Mouse (Mus musculus) neural tube, embryonic 14.5 days (tissue): Measurements from ENCODE around the gene Gbf1. TPM values are rescaled to one million over a fixed set of nuclear protein-coding genes. Genes with fewer than 3 reads are reported as not detected.

Experiments
- ATAC-seq: fragments of 200-750 bp; cut with Nextera tagmentation; 2 replicates; pipeline ENCODE4 v1.8.0; 2017; ENCODE audit warnings: low read depth, mild to moderate bottlenecking, moderate TSS enrichment, moderate library complexity
- H3K27ac ChIP-seq: fragments of 300-500 bp; sonication (generic); 2 replicates; pipeline ENCODE4 v1.5.1; 2014; ENCODE audit warnings: low read depth, mild to moderate bottlenecking, control low read depth, low read length, moderate library complexity, mixed read lengths
- H3K27me3 ChIP-seq: fragments of 300-500 bp; sonication (generic); 2 replicates; pipeline ENCODE4 v1.6.1; 2014; ENCODE audit warnings: low read length; ENCODE audit not compliant: control insufficient read depth, insufficient read depth
- H3K36me3 ChIP-seq: fragments of 300-500 bp; sonication (generic); 2 replicates; pipeline ENCODE4 v1.6.1; 2014; ENCODE audit warnings: low read length, mixed read lengths; ENCODE audit not compliant: control insufficient read depth, insufficient read depth
- H3K4me1 ChIP-seq: fragments of 300-500 bp; sonication (generic); 2 replicates; pipeline ENCODE4 v1.6.1; 2014; ENCODE audit warnings: low read length; ENCODE audit not compliant: control insufficient read depth, insufficient read depth
- H3K4me2 ChIP-seq: fragments of 300-500 bp; sonication (generic); 2 replicates; pipeline ENCODE4 v1.6.1; 2014; ENCODE audit warnings: mild to moderate bottlenecking, low read depth, low read length, control low read depth
- H3K4me3 ChIP-seq: fragments of 300-500 bp; sonication (generic); 2 replicates; pipeline ENCODE4 v1.5.1; 2014; ENCODE audit warnings: low read depth, low read length, control low read depth, mixed read lengths
- H3K9ac ChIP-seq: fragments of 300-500 bp; sonication (generic); replicated peaks from 2 replicates; pipeline ENCODE4 v1.6.1; 2014; ENCODE audit warnings: low read depth, mild to moderate bottlenecking, control low read depth, low read length, mixed read lengths
- H3K9me3 ChIP-seq: fragments of 300-500 bp; sonication (generic); 2 replicates; pipeline ENCODE4 v1.6.1; 2016; ENCODE audit warnings: low read length; ENCODE audit not compliant: control insufficient read depth
- WGBS: fragments of 180-500 bp; shearing (Covaris S2); extraction: QIAGEN DNeasy Blood & Tissue Kit; methylation state at CpG from one replicate; pipeline ENCODE4 v1.1.7; 2014; 5-methylcytosine and 5-hydroxymethylcytosine counted together
- polyA plus RNA-seq: library from polyadenylated mRNA; unstranded; fragments of >200 nt; fragmentation: Nextera tagmentation; extraction: Ambion mirVana; gene quantifications from 2 replicates; pipeline ENCODE4 v1.2.1, GENCODE M21; 2014

Gbf1 gene
- polyA plus RNA-seq, 1 experiment from 2014 or later = 79.4 TPM

- Histone ChIP-seq H3K9ac (peak overlapping the region; percentile 70), H3K4me3 (peak overlapping the region; percentile 50), H3K27ac (peak overlapping the region; percentile 35; the same call in 1 of the 2 replicates), H3K27me3 (peaks cover 39% of the 10 kb centered on the region), H3K4me1 (peaks cover 45% of the 10 kb centered on the region), H3K36me3 (peaks cover 10% of the 10 kb centered on the region), H3K4me2 (peak overlapping the region; percentile 84), H3K9me3 (no peaks in the 10 kb centered on the region)
- peak; percentile 36; the same call in 1 of the 2 replicates for ATAC-seq
- 1% methylated on average over 47 of the region's 48 CpGs for WGBS
These were observed 165.2 kb downstream of the Gbf1 start for GRCm38 (mm10) chr19:46317546-46317885.

DNA sequence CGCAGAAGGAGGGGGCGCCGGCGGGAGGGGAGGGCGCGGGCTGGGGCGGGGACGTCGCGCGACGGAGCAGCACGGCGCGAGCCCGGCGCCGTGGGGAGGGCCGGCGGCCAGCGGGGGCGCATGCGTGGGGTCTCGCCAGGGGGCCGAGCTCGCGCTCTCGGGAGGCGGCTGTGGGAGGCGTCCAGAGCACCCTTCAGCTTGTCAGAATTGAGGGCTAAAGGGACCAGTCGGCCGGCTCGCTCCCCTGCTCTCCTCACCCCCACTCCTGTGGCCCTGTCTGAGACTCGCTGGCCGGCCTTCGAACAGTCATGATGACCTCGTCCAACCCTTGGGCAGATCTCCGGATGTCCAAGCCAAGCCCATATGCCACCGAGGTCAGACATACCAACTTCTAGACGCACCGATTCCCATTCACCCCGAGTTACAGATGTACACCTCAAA, 165.7 kb downstream of the Gbf1 start:
- 2% methylated on average over 35 of the region's 42 CpGs for WGBS
- H3K27ac ChIP-seq = peak overlapping the region; percentile 35; the same call in 1 of the 2 replicates
- H3K9me3 ChIP-seq = no peaks in the 10 kb centered on the region
- H3K36me3 ChIP-seq = peaks cover 5% of the 10 kb centered on the region; the same call in 1 of the 2 replicates
- peaks cover 46% of the 10 kb centered on the region for H3K4me1 ChIP-seq
- peak overlapping the region; percentile 70 for H3K9ac ChIP-seq
- H3K27me3 ChIP-seq = peaks cover 39% of the 10 kb centered on the region
- H3K4me2 ChIP-seq = peak overlapping the region; percentile 84
- peak; percentile 12; the same call in 1 of the 2 replicates for ATAC-seq
- peak overlapping the region; percentile 50 for H3K4me3 ChIP-seq

GRCm38 (mm10) chr19:46318586-46319378, 166.5 kb downstream of the Gbf1 start:
- H3K27me3 ChIP-seq = peaks cover 36% of the 10 kb centered on the region
- H3K36me3 ChIP-seq = no peaks in the 10 kb centered on the region
- WGBS = 11% methylated on average over 16 of the region's 16 CpGs

DNA sequence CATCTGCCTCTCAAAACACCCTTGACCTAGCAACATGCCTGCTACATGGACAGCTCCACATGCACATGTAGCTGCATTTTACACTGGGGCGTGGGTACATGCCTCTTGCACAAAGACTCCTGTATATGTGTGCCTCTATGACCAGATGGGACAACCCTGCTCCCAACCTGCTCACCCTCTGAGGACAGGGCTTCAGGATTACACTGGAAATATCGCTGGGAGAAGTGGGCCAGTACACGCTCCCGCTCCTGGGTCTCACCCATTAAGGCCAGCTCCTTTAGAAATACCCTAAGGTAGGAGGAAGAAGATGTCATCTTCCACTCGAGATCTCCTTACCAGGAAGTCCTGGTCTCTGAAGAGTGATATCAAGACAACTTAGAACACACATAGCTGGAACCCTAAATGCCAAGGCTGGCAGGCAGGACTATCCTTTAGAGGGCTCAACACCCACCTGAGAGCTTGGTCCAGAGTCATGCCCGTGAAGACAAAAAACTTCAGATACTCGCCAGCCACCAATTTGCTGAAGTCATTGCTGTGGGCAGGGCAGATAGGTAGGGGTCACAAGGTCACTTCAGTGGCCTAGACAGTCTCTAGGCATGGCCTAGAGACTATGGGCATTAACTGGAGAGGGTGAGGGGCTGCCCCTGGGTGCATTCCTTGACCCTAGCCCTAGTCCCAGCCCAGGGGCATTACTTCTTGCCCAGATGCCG, 167.9 kb downstream of the Gbf1 start:
- H3K27me3 ChIP-seq = peaks cover 26% of the 10 kb centered on the region
- H3K4me3 ChIP-seq = no peak overlapping the region
- no peaks in the 10 kb centered on the region for H3K9me3 ChIP-seq
- no peak overlapping the region for H3K27ac ChIP-seq
- peaks cover 49% of the 10 kb centered on the region for H3K4me1 ChIP-seq
- no peak for ATAC-seq
- no peak overlapping the region for H3K4me2 ChIP-seq
- 83% methylated on average over 8 of the region's 8 CpGs for WGBS
- no peak overlapping the region for H3K9ac ChIP-seq
- no peaks in the 10 kb centered on the region for H3K36me3 ChIP-seq

More at GRCm38 (mm10) chr19:46318586-46319378, 166.5 kb downstream of the Gbf1 start:
- no peaks in the 10 kb centered on the region for H3K9me3 ChIP-seq
- peak; percentile 18 for ATAC-seq
- H3K9ac ChIP-seq = no peak overlapping the region; the same call in 1 of the 2 replicates
- no peak overlapping the region for H3K27ac ChIP-seq
- H3K4me2 ChIP-seq = peak overlapping the region; percentile 84
- peaks cover 46% of the 10 kb centered on the region for H3K4me1 ChIP-seq
- peak overlapping the region; percentile 50 for H3K4me3 ChIP-seq

- Histone ChIP-seq H3K27ac (peak overlapping the region; percentile 62; the same call in 1 of the 2 replicates), H3K4me2 (peak overlapping the region; percentile 11; the same call in 1 of the 2 replicates), H3K9me3 (no peaks in the 10 kb centered on the region), H3K4me1 (peaks cover 51% of the 10 kb centered on the region), H3K9ac (no peak overlapping the region), H3K36me3 (no peaks in the 10 kb centered on the region), H3K27me3 (peaks cover 17% of the 10 kb centered on the region), H3K4me3 (no peak overlapping the region)
- 20% methylated on average over 6 of the region's 6 CpGs for WGBS
- ATAC-seq = peak; percentile 57
These were observed 169.0 kb downstream of the Gbf1 start for GRCm38 (mm10) chr19:46321101-46321943.

DNA sequence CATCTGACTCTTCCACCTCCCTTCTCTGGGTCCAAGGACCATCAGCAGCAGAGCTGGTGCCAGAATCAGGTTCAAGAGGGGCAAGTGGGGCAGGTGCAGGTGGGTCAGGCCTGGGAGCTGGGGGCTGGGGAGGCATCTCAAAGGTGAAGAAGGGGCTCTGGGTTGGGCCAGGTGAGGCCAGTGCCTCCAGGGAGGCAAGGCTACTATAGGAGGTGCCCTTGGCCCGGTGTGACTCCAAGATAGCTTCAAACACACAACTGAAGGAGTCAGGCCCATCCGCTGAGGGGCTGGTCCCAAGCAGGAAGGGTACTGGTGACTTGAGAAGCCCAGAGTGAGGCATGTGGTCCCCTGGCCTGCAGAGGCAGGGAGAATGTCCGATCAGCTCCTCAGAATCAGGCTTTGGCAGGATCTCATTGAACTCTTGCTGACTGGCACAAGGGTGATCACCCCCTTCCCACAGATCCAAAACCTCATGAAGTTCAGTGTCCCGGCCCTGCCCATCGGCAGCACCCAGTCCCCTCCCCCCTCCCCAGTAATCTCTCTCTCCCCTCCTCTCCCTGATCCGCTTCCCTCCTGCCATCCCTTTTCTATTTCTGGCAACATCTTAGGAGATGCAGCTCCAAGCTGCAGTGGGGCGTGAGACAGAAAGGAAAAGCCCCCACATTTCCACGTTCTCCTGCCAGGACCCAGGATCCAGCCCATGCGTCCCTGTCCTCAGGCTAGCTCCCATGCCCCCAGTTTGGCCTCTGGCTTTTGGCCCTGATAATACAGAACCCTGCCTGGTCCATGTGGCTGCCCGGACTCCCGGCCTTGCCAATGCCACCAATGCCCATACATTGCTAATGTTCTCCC, 170.1 kb downstream of the Gbf1 start:
- Histone ChIP-seq H3K9ac (0 out of 2 replicates have a peak overlapping the region, but pooled peaks have one; percentile 16), H3K4me2 (peak overlapping the region; percentile 11; the same call in 1 of the 2 replicates), H3K36me3 (no peaks in the 10 kb centered on the region), H3K27ac (peak overlapping the region; percentile 62), H3K4me1 (peaks cover 48% of the 10 kb centered on the region), H3K4me3 (no peak overlapping the region), H3K9me3 (no peaks in the 10 kb centered on the region), H3K27me3 (peaks cover 6% of the 10 kb centered on the region)
- WGBS = 60% methylated on average over 11 of the region's 11 CpGs
- ATAC-seq = no peak

GRCm38 (mm10) chr19:46322996-46323572, 170.8 kb downstream of the Gbf1 start:
- Histone ChIP-seq H3K4me3 (no peak overlapping the region), H3K9me3 (no peaks in the 10 kb centered on the region), H3K9ac (0 out of 2 replicates have a peak overlapping the region, but pooled peaks have one; percentile 25), H3K27me3 (peaks cover 2% of the 10 kb centered on the region), H3K4me2 (no peak overlapping the region), H3K27ac (no peak overlapping the region), H3K36me3 (no peaks in the 10 kb centered on the region), H3K4me1 (peaks cover 47% of the 10 kb centered on the region)
- 80% methylated on average over 13 of the region's 13 CpGs for WGBS
- ATAC-seq = no peak
